Mouse (Mus musculus) heart, adult 2 months (tissue): ENCODE data around the gene Celf6. TPM values are rescaled to one million over a fixed set of nuclear protein-coding genes. Genes with fewer than 3 reads are reported as not detected.

Source experiments
- DNase-seq, 2 experiments: peaks; one replicate each; pipeline ENCODE4 v3.0.0; 2021
- H3K27ac ChIP-seq: fragments of 200-600 bp; 2 replicates; pipeline ENCODE4 v1.8.1; 2022
- H3K27me3 ChIP-seq: fragments of 200-500 bp; 2 replicates; pipeline ENCODE4 v1.6.1; 2012; ENCODE audit warnings: mild to moderate bottlenecking, low read length, inconsistent platforms, mixed read lengths; ENCODE audit not compliant: control insufficient read depth, insufficient read depth
- H3K36me3 ChIP-seq: fragments of 200-500 bp; 2 replicates; pipeline ENCODE4 v1.6.1; 2012; ENCODE audit warnings: low read length, inconsistent platforms; ENCODE audit not compliant: control insufficient read depth, insufficient read depth
- H3K4me1 ChIP-seq: fragments of 200-500 bp; 2 replicates; pipeline ENCODE4 v1.6.1; 2011; ENCODE audit warnings: low read length; ENCODE audit not compliant: control insufficient read depth, insufficient read depth
- H3K4me3 ChIP-seq: fragments of 200-600 bp; 2 replicates; pipeline ENCODE4 v1.8.1; 2022
- H3K79me2 ChIP-seq: fragments of 200-500 bp; replicated peaks from 2 replicates; pipeline ENCODE4 v1.6.1; 2012; ENCODE audit warnings: mild to moderate bottlenecking, inconsistent platforms, low read length, moderate library complexity, mixed read lengths; ENCODE audit not compliant: control insufficient read depth, insufficient read depth
- H3K9ac ChIP-seq: fragments of 200-500 bp; 2 replicates; pipeline ENCODE4 v1.6.1; 2012; ENCODE audit warnings: low read depth, mild to moderate bottlenecking, control low read depth, inconsistent platforms, low read length, mixed read lengths
- CTCF ChIP-seq: fragments of 200-600 bp; IDR thresholded peaks from 2 replicates; pipeline ENCODE4 v1.8.1; 2022; ENCODE audit warnings: antibody characterized with exemption, mild to moderate bottlenecking, moderate library complexity
- EP300 ChIP-seq: fragments of 200-500 bp; IDR thresholded peaks from 2 replicates; pipeline ENCODE4 v1.6.1; 2011; ENCODE audit warnings: low read depth, low read length, control low read depth; ENCODE audit not compliant: insufficient read depth
- POLR2A ChIP-seq: fragments of 200-500 bp; IDR thresholded peaks from 2 replicates; pipeline ENCODE4 v1.6.1; 2011; ENCODE audit warnings: mild to moderate bottlenecking, low read depth, low read length, control low read depth; ENCODE audit not compliant: insufficient read depth
- WGBS: fragments of 180-500 bp; shearing (Covaris S2); methylation state at CpG from one replicate; pipeline ENCODE4 v1.1.7; 2018; 5-methylcytosine and 5-hydroxymethylcytosine counted together
- intact Hi-C: fragments of 180-260 bp; cut with DNase I; formaldehyde crosslinking; loops from one replicate; pipeline ENCODE4 v1.15.1; 2025
- polyA plus RNA-seq: library from polyadenylated mRNA; depleted of rRNA; stranded (reverse); fragments of >200 nt; gene quantifications from 2 replicates; pipeline ENCODE4 v1.2.3, GENCODE M21; 2012
- total RNA-seq, 2 experiments: library from RNA; stranded (reverse); gene quantifications; 2 replicates each; pipeline ENCODE4 v1.2.3; 2021

Celf6 gene
- total and polyA plus RNA-seq, 3 experiments = not detected

DNA sequence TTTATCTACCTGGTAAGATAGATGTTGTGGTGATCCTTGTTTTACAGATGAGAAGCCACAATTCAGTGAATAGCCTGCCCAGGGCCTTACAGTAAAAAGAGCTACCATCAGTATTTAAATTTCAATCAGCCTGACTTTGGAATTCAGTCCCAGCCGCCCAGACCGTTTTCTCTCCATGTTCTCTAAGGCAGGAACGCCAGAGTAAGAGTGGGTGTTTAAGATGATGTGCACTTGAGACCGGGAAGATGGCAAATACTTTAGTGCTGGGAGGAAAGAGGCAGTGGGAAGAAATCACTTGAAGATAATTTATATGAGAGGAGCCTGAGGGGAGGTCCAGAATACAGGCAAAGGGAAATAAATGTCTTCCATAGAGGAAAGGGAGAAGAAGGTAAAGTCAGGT, 27.6 kb upstream of the Celf6 start:
- Histone ChIP-seq H3K27me3 (no peaks in the 10 kb centered on the region), H3K36me3 (peaks cover 3% of the 10 kb centered on the region), H3K79me2 (0 out of 2 replicates have a peak, but pooled peaks cover 1% of the 10 kb centered on the region), H3K27ac (no peak overlapping the region), H3K4me3 (no peak overlapping the region), H3K4me1 (peaks cover 13% of the 10 kb centered on the region), H3K9ac (no peak overlapping the region)
- 89% methylated on average over 4 of the region's 4 CpGs for WGBS
- intact Hi-C loops = loop anchor here (5.0 kb wide), 1 partner anchor 63 kb away; the partner anchor contains the start of gene Arih1
- DNase-seq = no peak
- TF ChIP-seq EP300 (no peak), POLR2A (no peak), CTCF (no peak)

DNA sequence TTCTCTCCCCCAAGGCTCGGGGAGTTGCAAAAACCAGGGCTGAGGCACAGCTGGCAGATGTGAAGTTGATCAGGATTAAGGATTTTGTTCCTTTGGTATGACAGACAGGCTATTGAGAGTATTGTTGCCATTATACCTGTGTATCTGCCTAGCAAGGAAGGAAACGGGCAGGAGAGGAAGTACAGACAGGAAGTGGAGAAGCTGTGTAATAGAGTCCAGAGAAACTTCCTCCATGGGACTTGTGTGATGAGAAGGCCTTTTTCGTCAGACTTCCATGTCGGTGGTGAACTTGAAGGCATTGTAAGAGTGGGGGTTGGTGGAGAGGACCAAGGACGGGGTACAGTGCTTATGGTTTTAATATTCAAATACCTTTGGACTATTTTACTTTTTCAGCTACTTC, 26.7 kb upstream of the Celf6 start:
- peaks cover 3% of the 10 kb centered on the region for H3K36me3 ChIP-seq
- no peak overlapping the region for H3K9ac ChIP-seq
- peaks cover 13% of the 10 kb centered on the region for H3K4me1 ChIP-seq
- intact Hi-C loops = loop anchor here (5.0 kb wide), 1 partner anchor 64 kb away; the partner anchor contains the start of gene Arih1
- 43% methylated on average over 5 of the region's 5 CpGs for WGBS
- 0 out of 2 replicates have a peak, but pooled peaks cover 1% of the 10 kb centered on the region for H3K79me2 ChIP-seq
- TF ChIP-seq POLR2A (no peak), EP300 (no peak), CTCF (no peak)
- no peak for DNase-seq
- H3K27ac ChIP-seq = peak overlapping the region; percentile 31
- H3K27me3 ChIP-seq = no peaks in the 10 kb centered on the region
- no peak overlapping the region for H3K4me3 ChIP-seq

DNA sequence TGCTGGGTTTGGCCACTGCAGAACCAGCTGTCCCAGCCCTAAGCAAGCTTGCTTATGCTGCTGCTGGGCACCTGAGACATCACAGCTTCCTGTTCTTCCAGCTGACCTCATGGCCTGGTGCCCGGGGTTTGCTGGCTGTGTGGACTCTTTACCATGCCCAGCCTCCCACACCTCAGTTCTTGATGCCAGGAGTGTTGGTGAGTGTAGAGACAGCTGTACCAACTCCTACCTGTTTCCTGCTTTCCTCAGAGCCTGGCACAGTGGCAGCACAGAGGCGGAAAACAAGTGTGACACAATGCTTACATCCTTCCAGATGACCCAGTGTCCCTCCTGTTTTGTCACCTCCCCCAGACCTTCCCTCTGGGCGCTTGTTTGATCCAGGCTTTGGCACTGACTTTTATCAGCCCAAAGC, 26.1 kb upstream of the Celf6 start:
- Histone ChIP-seq H3K36me3 (peaks cover 3% of the 10 kb centered on the region), H3K27ac (no peak overlapping the region; the same call in 1 of the 2 replicates)

DNA sequence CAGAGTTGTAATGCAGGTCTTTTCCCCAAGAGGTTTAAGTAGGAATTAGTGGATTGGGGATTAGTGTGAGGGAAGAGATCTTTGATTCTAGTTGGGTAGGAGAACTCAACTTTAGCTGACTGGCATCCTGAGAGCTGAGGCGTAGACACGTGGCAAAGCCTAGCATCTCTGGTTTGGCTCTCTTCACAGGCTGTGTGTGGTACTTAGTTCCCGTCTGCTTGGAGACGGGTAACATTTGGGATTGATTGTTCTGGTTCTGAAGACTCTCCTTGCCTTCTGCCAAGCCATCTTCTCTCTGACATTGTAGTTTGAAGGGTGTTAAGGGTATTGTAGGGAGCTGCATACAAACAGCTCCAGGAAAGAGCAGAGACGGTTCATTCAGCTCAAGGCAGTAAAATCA, 25.1 kb upstream of the Celf6 start:
- peaks cover 3% of the 10 kb centered on the region for H3K36me3 ChIP-seq
- no peak overlapping the region for H3K27ac ChIP-seq
- no peaks in the 10 kb centered on the region for H3K27me3 ChIP-seq
- H3K4me3 ChIP-seq = no peak overlapping the region
- no peak for DNase-seq
- TF ChIP-seq EP300 (no peak), CTCF (no peak), POLR2A (no peak)
- intact Hi-C loops = loop anchor here (5.0 kb wide), 1 partner anchor 65 kb away; the partner anchor contains the start of gene Arih1
- H3K79me2 ChIP-seq = 0 out of 2 replicates have a peak, but pooled peaks cover 1% of the 10 kb centered on the region
- H3K9ac ChIP-seq = no peak overlapping the region
- H3K4me1 ChIP-seq = peaks cover 13% of the 10 kb centered on the region
- 96% methylated on average over 5 of the region's 5 CpGs for WGBS

More for the DNA sequence above, 26.1 kb upstream of the Celf6 start:
- H3K4me1 ChIP-seq = peaks cover 13% of the 10 kb centered on the region
- H3K79me2 ChIP-seq = 0 out of 2 replicates have a peak, but pooled peaks cover 1% of the 10 kb centered on the region
- 36% methylated on average over 3 of the region's 3 CpGs for WGBS
- DNase-seq = peak; percentile 35 to 60
- no peak overlapping the region for H3K9ac ChIP-seq
- H3K27me3 ChIP-seq = no peaks in the 10 kb centered on the region
- intact Hi-C loops = loop anchor here (5.0 kb wide), 1 partner anchor 64 kb away; the partner anchor contains the start of gene Arih1
- no peak overlapping the region for H3K4me3 ChIP-seq
- TF ChIP-seq POLR2A (no peak), EP300 (no peak)

DNA sequence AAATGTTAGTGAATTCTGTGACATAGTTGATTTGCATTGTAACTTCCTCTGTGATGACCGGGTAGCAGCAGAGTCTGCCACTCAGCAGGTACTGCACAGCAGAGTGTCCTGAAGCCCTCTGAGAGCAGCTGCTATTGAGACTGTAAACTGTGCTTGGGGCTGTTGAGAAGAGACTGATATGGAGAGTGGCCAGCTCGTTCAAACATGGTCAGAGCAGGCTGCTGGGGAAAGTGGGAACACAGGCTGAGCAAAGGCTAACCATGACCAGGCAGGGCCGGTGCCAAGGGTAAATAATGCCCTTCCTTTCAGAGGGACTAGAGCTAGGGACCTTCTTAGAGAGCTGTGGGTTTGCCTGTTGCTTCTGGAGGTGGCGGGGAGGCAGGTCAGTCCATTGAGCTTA, 24.0 kb upstream of the Celf6 start:
- Histone ChIP-seq H3K27ac (no peak overlapping the region), H3K4me3 (no peak overlapping the region), H3K9ac (no peak overlapping the region), H3K79me2 (0 out of 2 replicates have a peak, but pooled peaks cover 1% of the 10 kb centered on the region), H3K36me3 (no peaks in the 10 kb centered on the region; the same call in 1 of the 2 replicates), H3K27me3 (no peaks in the 10 kb centered on the region), H3K4me1 (peaks cover 13% of the 10 kb centered on the region)
- TF ChIP-seq EP300 (no peak), POLR2A (no peak), CTCF (no peak)
- DNase-seq = no peak
- intact Hi-C loops = loop anchor here (5.0 kb wide), 1 partner anchor 66 kb away; the partner anchor contains the start of gene Arih1
- WGBS = 66% methylated on average over 4 of the region's 4 CpGs

DNA sequence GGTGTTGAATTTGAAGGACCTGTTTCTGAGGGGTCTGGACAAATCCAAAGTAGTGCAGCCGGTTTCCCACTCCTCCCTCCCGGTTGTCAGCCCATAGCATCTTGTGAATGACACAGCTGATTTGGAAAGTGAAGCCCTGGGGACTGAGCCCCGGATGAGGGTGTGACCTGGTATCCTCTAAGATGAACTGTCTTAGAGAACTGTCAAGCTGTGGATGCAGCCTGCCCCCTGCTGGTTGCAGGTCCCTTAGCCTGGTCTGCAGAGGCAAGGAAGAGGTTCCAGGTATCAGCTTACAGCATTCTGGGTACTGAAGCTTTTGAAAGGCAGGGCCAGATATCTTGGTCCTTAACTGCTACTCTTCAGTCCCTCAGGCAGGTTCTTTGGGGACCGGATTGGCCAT, 12.1 kb upstream of the Celf6 start:
- peak; percentile 81 to 85 for DNase-seq
- intact Hi-C loops = loop anchor here (5.0 kb wide), 3 partner anchors 78 to 228 kb away; partner anchors contain the start of gene Arih1
- TF ChIP-seq EP300 (peak; percentile 66; the same call in 1 of the 2 replicates), CTCF (peak; percentile 96), POLR2A (no peak)
- Histone ChIP-seq H3K27ac (no peak overlapping the region), H3K36me3 (no peaks in the 10 kb centered on the region), H3K4me3 (no peak overlapping the region), H3K79me2 (no peaks in the 10 kb centered on the region), H3K4me1 (peaks cover 2% of the 10 kb centered on the region; the same call in 1 of the 2 replicates), H3K27me3 (no peaks in the 10 kb centered on the region), H3K9ac (no peak overlapping the region)
- 16% methylated on average over 4 of the region's 4 CpGs for WGBS
